Mouse (Mus musculus) megakaryocyte, embryonic 14.5 days (primary cell): ENCODE data around the gene Slc48a1. TPM values are rescaled to one million over a fixed set of nuclear protein-coding genes. Genes with fewer than 3 reads are reported as not detected.

Experiments used
- H3K27me3 ChIP-seq: replicated peaks from 2 replicates; pipeline ENCODE3; 2012; ENCODE audit warnings: inconsistent platforms
- H3K36me3 ChIP-seq: replicated peaks from 2 replicates; pipeline ENCODE3; 2012; ENCODE audit warnings: low read length, inconsistent platforms, mixed read lengths
- H3K4me1 ChIP-seq: 2 replicates; pipeline ENCODE4 v1.6.1; 2012; ENCODE audit warnings: inconsistent platforms
- H3K4me3 ChIP-seq: replicated peaks from 2 replicates; pipeline ENCODE3; 2012; ENCODE audit warnings: moderate library complexity, mild to moderate bottlenecking, inconsistent platforms
- H3K9me3 ChIP-seq: 2 replicates; pipeline ENCODE4 v1.6.1; 2012; ENCODE audit warnings: inconsistent platforms
- FLI1 ChIP-seq: IDR thresholded peaks from 2 replicates; pipeline ENCODE4 v1.6.1; 2012; ENCODE audit warnings: low read length, inconsistent platforms, mixed read lengths
- GATA1 ChIP-seq: IDR thresholded peaks from 3 replicates; pipeline ENCODE4 v1.6.1; 2012; ENCODE audit warnings: mixed read lengths, low read length, inconsistent platforms, borderline replicate concordance
- polyA plus RNA-seq: library from polyadenylated mRNA; stranded (reverse); fragments of >175 nt; gene quantifications from 2 replicates; pipeline ENCODE4 v1.2.3, GENCODE M21; 2012; ENCODE audit warnings: low replicate concordance; ENCODE audit not compliant: insufficient read depth

Slc48a1 gene
- polyA plus RNA-seq, 1 experiment: 61.4 TPM

- no peak for TF ChIP-seq GATA1
- Histone ChIP-seq H3K27me3 (peaks cover 18% of the 10 kb centered on the region), H3K4me1 (peaks cover 41% of the 10 kb centered on the region), H3K9me3 (no peaks in the 10 kb centered on the region), H3K36me3 (no peaks in the 10 kb centered on the region), H3K4me3 (no peak overlapping the region)
Observed at GRCm38 (mm10) chr15:97779576-97779975, 1.3 kb downstream of the Slc48a1 start.

- no peaks in the 10 kb centered on the region for H3K36me3 ChIP-seq
Observed at GRCm38 (mm10) chr15:97780611-97781031, 2.3 kb downstream of the Slc48a1 start.

GRCm38 (mm10) chr15:97781961-97782748 lies 3.8 kb downstream of the Slc48a1 start:
- TF ChIP-seq FLI1: no peak
- TF ChIP-seq GATA1: no peak
- Histone ChIP-seq H3K36me3 (no peaks in the 10 kb centered on the region), H3K4me3 (peak overlapping the region; percentile 82), H3K27me3 (peaks cover 6% of the 10 kb centered on the region), H3K4me1 (peaks cover 46% of the 10 kb centered on the region), H3K9me3 (no peaks in the 10 kb centered on the region)

More at GRCm38 (mm10) chr15:97780611-97781031, 2.3 kb downstream of the Slc48a1 start:
- TF ChIP-seq GATA1 (no peak), FLI1 (no peak)
- Histone ChIP-seq H3K4me1 (peaks cover 43% of the 10 kb centered on the region), H3K4me3 (no peak overlapping the region), H3K9me3 (no peaks in the 10 kb centered on the region), H3K27me3 (peaks cover 8% of the 10 kb centered on the region)

GRCm38 (mm10) chr15:97782749-97783105 lies 4.4 kb downstream of the Slc48a1 start:
- Histone ChIP-seq H3K36me3 (peaks cover under 1% of the 10 kb centered on the region), H3K4me3 (peak overlapping the region; percentile 82), H3K9me3 (no peaks in the 10 kb centered on the region), H3K4me1 (peaks cover 52% of the 10 kb centered on the region), H3K27me3 (peaks cover 3% of the 10 kb centered on the region)
- no peak for TF ChIP-seq FLI1
- no peak for TF ChIP-seq GATA1

- H3K36me3 ChIP-seq: peaks cover 15% of the 10 kb centered on the region
- no peaks in the 10 kb centered on the region for H3K9me3 ChIP-seq
- peak overlapping the region; percentile 98 for H3K4me3 ChIP-seq
- peaks cover 66% of the 10 kb centered on the region for H3K4me1 ChIP-seq
- H3K27me3 ChIP-seq: no peaks in the 10 kb centered on the region
- TF ChIP-seq GATA1 (no peak), FLI1 (no peak)
Observed at GRCm38 (mm10) chr15:97784092-97784559, 5.8 kb downstream of the Slc48a1 start.

- Histone ChIP-seq H3K36me3 (peaks cover 18% of the 10 kb centered on the region), H3K27me3 (no peaks in the 10 kb centered on the region), H3K4me1 (peaks cover 71% of the 10 kb centered on the region), H3K9me3 (no peaks in the 10 kb centered on the region), H3K4me3 (peak overlapping the region; percentile 98)
- TF ChIP-seq GATA1 (no peak), FLI1 (no peak)
Observed at GRCm38 (mm10) chr15:97784561-97785161, 6.3 kb downstream of the Slc48a1 start.

GRCm38 (mm10) chr15:97785731-97786411 lies 7.6 kb downstream of the Slc48a1 start:
- TF ChIP-seq FLI1 (no peak), GATA1 (no peak)
- H3K4me1 ChIP-seq: peaks cover 76% of the 10 kb centered on the region
- no peaks in the 10 kb centered on the region for H3K9me3 ChIP-seq
- H3K27me3 ChIP-seq: no peaks in the 10 kb centered on the region
- H3K4me3 ChIP-seq: peak overlapping the region; percentile 98
- H3K36me3 ChIP-seq: peaks cover 30% of the 10 kb centered on the region

GRCm38 (mm10) chr15:97786412-97787112 lies 8.2 kb downstream of the Slc48a1 start:
- TF ChIP-seq FLI1 (no peak), GATA1 (no peak)
- H3K36me3 ChIP-seq: peaks cover 37% of the 10 kb centered on the region
- peak overlapping the region; percentile 98 for H3K4me3 ChIP-seq
- H3K4me1 ChIP-seq: peaks cover 74% of the 10 kb centered on the region
- no peaks in the 10 kb centered on the region for H3K27me3 ChIP-seq
- H3K9me3 ChIP-seq: no peaks in the 10 kb centered on the region

- Histone ChIP-seq H3K27me3 (no peaks in the 10 kb centered on the region), H3K4me3 (peak overlapping the region; percentile 98), H3K4me1 (peaks cover 76% of the 10 kb centered on the region), H3K36me3 (peaks cover 44% of the 10 kb centered on the region), H3K9me3 (no peaks in the 10 kb centered on the region)
- no peak for TF ChIP-seq FLI1
- TF ChIP-seq GATA1: no peak
Observed at GRCm38 (mm10) chr15:97787148-97787798, 9.0 kb downstream of the Slc48a1 start.
